Mouse (Mus musculus) liver, embryonic 14.5 days (tissue): ENCODE measurements around the gene Magi1. TPM values are rescaled to one million over a fixed set of nuclear protein-coding genes. Genes with fewer than 3 reads are reported as not detected.

ENCODE experiments used
- ATAC-seq: fragments of 200-750 bp; cut with Nextera tagmentation; 2 replicates; pipeline ENCODE4 v1.8.0; 2017; ENCODE audit warnings: moderate number of reproducible peaks, mild to moderate bottlenecking, moderate library complexity; ENCODE audit not compliant: insufficient read depth
- DNase-seq, 3 experiments: peaks; one replicate each; pipeline ENCODE4 v3.0.0-alpha.2; 2012 to 2013; ENCODE audit warnings: low read depth in 3 of 3, low spot score in 3 of 3
- H3K27ac ChIP-seq: fragments of 300-500 bp; sonication (generic); 2 replicates; pipeline ENCODE4 v1.5.1; 2014; ENCODE audit warnings: moderate library complexity, mild to moderate bottlenecking, control low read depth, inconsistent platforms
- H3K27me3 ChIP-seq: fragments of 300-500 bp; sonication (generic); 2 replicates; pipeline ENCODE4 v1.6.1; 2014; ENCODE audit warnings: mild to moderate bottlenecking, low read length, moderate library complexity; ENCODE audit not compliant: control insufficient read depth, insufficient read depth
- H3K36me3 ChIP-seq: fragments of 300-500 bp; sonication (generic); replicated peaks from 2 replicates; pipeline ENCODE4 v1.6.1; 2014; ENCODE audit warnings: low read depth; ENCODE audit not compliant: control insufficient read depth, insufficient read depth
- H3K4me1 ChIP-seq, 2 experiments: fragments of 200-500 bp in 1 of 2; fragments of 300-500 bp in 1 of 2; sonication (generic) in 1 of 2; replicated peaks; 2 replicates each; pipeline ENCODE4 v1.6.1; 2012 to 2014; ENCODE audit warnings: antibody characterized with exemption in 1 of 2, inconsistent platforms in 1 of 2, low read length in 1 of 2; ENCODE audit not compliant: control insufficient read depth in 2 of 2, insufficient read depth in 2 of 2
- H3K4me2 ChIP-seq: fragments of 300-500 bp; sonication (generic); 2 replicates; pipeline ENCODE4 v1.6.1; 2014; ENCODE audit warnings: low read depth, mild to moderate bottlenecking, control low read depth, moderate library complexity
- H3K4me3 ChIP-seq, 2 experiments: fragments of 200-500 bp in 1 of 2; fragments of 300-500 bp in 1 of 2; sonication (generic) in 1 of 2; 2 replicates each; pipeline ENCODE4 v1.5.1; 2012 to 2014; ENCODE audit warnings: low read depth in 2 of 2, low read length in 2 of 2, mild to moderate bottlenecking in 2 of 2, control low read depth in 1 of 2, inconsistent platforms in 1 of 2, moderate library complexity in 1 of 2; ENCODE audit not compliant: insufficient read depth in 1 of 2
- H3K9ac ChIP-seq: fragments of 300-500 bp; sonication (generic); replicated peaks from 2 replicates; pipeline ENCODE4 v1.6.1; 2014; ENCODE audit warnings: mild to moderate bottlenecking, control low read depth, moderate library complexity
- H3K9me3 ChIP-seq: fragments of 300-500 bp; sonication (generic); 2 replicates; pipeline ENCODE4 v1.6.1; 2016; ENCODE audit warnings: low read length, mixed read lengths; ENCODE audit not compliant: control insufficient read depth
- CTCF ChIP-seq: IDR thresholded peaks from 2 replicates; pipeline ENCODE4 v1.5.1; 2016; ENCODE audit warnings: antibody characterized with exemption, low read depth, control low read depth
- EP300 ChIP-seq: IDR thresholded peaks from 2 replicates; pipeline ENCODE4 v1.6.1; 2016; ENCODE audit warnings: antibody characterized with exemption, low read depth
- WGBS: fragments of 180-500 bp; shearing (Covaris S2); extraction: QIAGEN DNeasy Blood & Tissue Kit; methylation state at CpG from one replicate; pipeline ENCODE4 v1.1.7; 2014; ENCODE audit not compliant: insufficient replicate concordance; 5-methylcytosine and 5-hydroxymethylcytosine counted together
- polyA plus RNA-seq, 2 experiments: library from polyadenylated mRNA; depleted of rRNA in 1 of 2; stranded (reverse) in 1 of 2; unstranded in 1 of 2; fragments of >200 nt; fragmentation: Nextera tagmentation in 1 of 2; extraction: Ambion mirVana in 1 of 2; gene quantifications; 2 replicates each; pipeline versions ENCODE4 v1.2.1 to v1.2.3; 2012 to 2014

Gene Magi1
- polyA plus RNA-seq, 2 experiments = 1.1 to 1.3 TPM

GRCm38 (mm10) chr6:94083459-94083858, 200.3 kb downstream of the Magi1 start:
- TF ChIP-seq EP300 = no peak
- TF ChIP-seq CTCF = no peak
- no peak overlapping the region for H3K9ac ChIP-seq
- H3K27ac ChIP-seq = no peak overlapping the region
- H3K4me2 ChIP-seq = no peak overlapping the region
- no peaks in the 10 kb centered on the region for H3K4me1 ChIP-seq
- no peak for DNase-seq
- WGBS = 63% methylated on average over 7 of the region's 7 CpGs
- no peak overlapping the region for H3K4me3 ChIP-seq
- H3K9me3 ChIP-seq = no peaks in the 10 kb centered on the region
- no peaks in the 10 kb centered on the region for H3K27me3 ChIP-seq
- ATAC-seq = no peak
- H3K36me3 ChIP-seq = no peaks in the 10 kb centered on the region

GRCm38 (mm10) chr6:94080933-94081545, 202.7 kb downstream of the Magi1 start:
- H3K4me1 ChIP-seq = no peaks in the 10 kb centered on the region
- no peak for ATAC-seq
- no peak overlapping the region for H3K4me2 ChIP-seq
- no peak overlapping the region for H3K27ac ChIP-seq
- WGBS = 6% methylated on average over 4 of the region's 4 CpGs
- H3K27me3 ChIP-seq = no peaks in the 10 kb centered on the region
- peak in 2 of 3 experiments; percentile 20 to 23 for DNase-seq
- H3K36me3 ChIP-seq = no peaks in the 10 kb centered on the region
- no peak overlapping the region for H3K4me3 ChIP-seq
- no peak overlapping the region for H3K9ac ChIP-seq
- no peaks in the 10 kb centered on the region for H3K9me3 ChIP-seq
- TF ChIP-seq EP300 = no peak
- peak; percentile 66; the same call in 1 of the 2 replicates for TF ChIP-seq CTCF

- H3K9me3 ChIP-seq = no peaks in the 10 kb centered on the region
- TF ChIP-seq EP300 (no peak), CTCF (no peak)
- DNase-seq = no peak
- H3K9ac ChIP-seq = no peak overlapping the region
- no peaks in the 10 kb centered on the region for H3K36me3 ChIP-seq
- no peak overlapping the region for H3K4me2 ChIP-seq
- H3K4me1 ChIP-seq = no peaks in the 10 kb centered on the region
- H3K4me3 ChIP-seq = no peak overlapping the region
- H3K27me3 ChIP-seq = no peaks in the 10 kb centered on the region
- no peak for ATAC-seq
- no peak overlapping the region for H3K27ac ChIP-seq
- 17% methylated on average over 8 of the region's 8 CpGs for WGBS
Observed at GRCm38 (mm10) chr6:94078934-94079333, 204.8 kb downstream of the Magi1 start.

- Histone ChIP-seq H3K4me3 (no peak overlapping the region), H3K27me3 (no peaks in the 10 kb centered on the region), H3K4me1 (no peaks in the 10 kb centered on the region), H3K9me3 (no peaks in the 10 kb centered on the region), H3K4me2 (no peak overlapping the region), H3K27ac (no peak overlapping the region), H3K36me3 (no peaks in the 10 kb centered on the region), H3K9ac (no peak overlapping the region)
- DNase-seq (no peak), ATAC-seq (no peak)
- TF ChIP-seq CTCF = no peak
- no peak for TF ChIP-seq EP300
- 53% methylated on average over 3 of the region's 3 CpGs for WGBS
Observed at GRCm38 (mm10) chr6:94077013-94077412, 206.7 kb downstream of the Magi1 start.

GRCm38 (mm10) chr6:94075990-94076389, 207.7 kb downstream of the Magi1 start:
- Histone ChIP-seq H3K4me2 (no peak overlapping the region), H3K4me1 (no peaks in the 10 kb centered on the region; a peak in 1 of 4 replicates), H3K9ac (no peak overlapping the region), H3K9me3 (no peaks in the 10 kb centered on the region), H3K4me3 (no peak overlapping the region), H3K36me3 (no peaks in the 10 kb centered on the region), H3K27ac (no peak overlapping the region), H3K27me3 (no peaks in the 10 kb centered on the region)
- WGBS = 55% methylated on average over 4 of the region's 4 CpGs
- DNase-seq (no peak), ATAC-seq (no peak)
- TF ChIP-seq CTCF (no peak), EP300 (no peak)
